Mouse (Mus musculus) heart, adult 8-10 months (tissue): ENCODE data around the gene 4930522H14Rik. TPM values are rescaled to one million over a fixed set of nuclear protein-coding genes. Genes with fewer than 3 reads are reported as not detected.

ENCODE experiments used
- DNase-seq: peaks from one replicate; pipeline ENCODE4 v3.0.0; 2022; ENCODE audit warnings: low spot score
- total RNA-seq, 4 experiments: library from RNA; stranded (reverse); gene quantifications; 2 replicates each; pipeline ENCODE4 v1.2.4; 2022

4930522H14Rik gene
- total RNA-seq: not detected

- DNase-seq: no peak
Observed at GRCm38 (mm10) chr4:109531111-109531510, at the start of gene 4930522H14Rik. 4930522H14Rik (minus strand) TSS chr4:109531297.

GRCm38 (mm10) chr4:109578356-109578755 is 47.3 kb upstream of the 4930522H14Rik start:
- DNase-seq: no peak

- DNase-seq: peak; percentile 15
Observed at GRCm38 (mm10) chr4:109576933-109577332, 45.8 kb upstream of the 4930522H14Rik start.

DNA sequence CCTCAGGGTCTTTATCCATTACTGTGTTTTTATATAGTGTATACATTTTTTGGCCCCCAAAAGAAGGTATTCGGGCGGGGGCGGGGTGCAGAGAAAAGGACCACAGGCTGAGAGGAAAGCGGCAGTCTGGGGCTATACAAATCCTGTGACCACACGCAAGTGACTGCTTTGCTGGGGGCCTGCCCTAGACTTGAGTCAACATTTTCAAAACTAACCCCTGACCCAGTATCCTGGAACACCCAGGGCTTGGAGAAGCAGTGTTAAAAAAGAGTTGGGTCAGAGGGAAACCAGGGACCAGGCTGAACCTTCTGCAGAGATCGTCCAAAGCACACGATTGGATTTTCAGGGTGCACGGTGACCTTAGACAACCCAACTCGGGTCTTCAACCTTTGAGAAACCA is 43.7 kb upstream of the 4930522H14Rik start:
- no peak for DNase-seq

DNA sequence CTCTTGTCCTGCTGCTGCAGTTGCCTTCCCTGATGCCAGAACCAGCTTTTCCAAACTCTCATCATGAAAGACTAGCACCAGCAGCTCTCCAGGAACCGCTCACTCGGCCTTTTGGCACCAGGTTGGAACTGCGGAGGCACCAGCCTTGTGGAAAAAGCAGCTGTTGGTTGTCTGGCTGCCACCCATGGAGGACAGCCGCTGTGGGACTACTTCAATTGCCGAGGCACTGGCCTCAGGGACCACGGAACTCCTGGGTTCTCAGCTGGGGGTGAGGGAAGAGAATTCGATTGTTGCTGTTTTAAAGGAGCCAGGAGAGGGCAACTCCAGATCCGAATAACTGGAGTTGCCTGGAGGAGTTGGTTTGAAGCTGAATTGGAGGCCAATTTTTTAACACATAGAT is 43.2 kb upstream of the 4930522H14Rik start:
- DNase-seq: no peak

DNA sequence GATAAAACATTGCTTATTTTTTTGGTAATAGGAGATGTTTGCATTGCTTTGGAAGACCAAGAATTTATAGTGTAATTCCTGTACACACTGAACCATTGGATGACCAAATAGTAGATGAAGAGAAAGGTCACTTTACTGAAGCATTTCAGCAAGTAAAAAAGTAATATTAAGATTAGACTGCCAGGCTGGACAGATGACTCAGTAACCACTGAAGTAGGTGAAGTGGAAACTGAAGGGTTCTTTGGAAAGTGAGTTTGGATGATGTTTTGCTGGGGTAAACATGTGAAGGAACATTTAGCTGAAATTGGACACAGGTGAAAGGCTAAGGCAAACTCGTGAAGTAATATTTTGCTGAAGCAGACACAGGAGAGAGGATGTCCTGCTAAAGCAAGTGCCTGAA is 41.5 kb upstream of the 4930522H14Rik start:
- no peak for DNase-seq

- no peak for DNase-seq
Observed at GRCm38 (mm10) chr4:109569421-109569820, 38.3 kb upstream of the 4930522H14Rik start.

DNA sequence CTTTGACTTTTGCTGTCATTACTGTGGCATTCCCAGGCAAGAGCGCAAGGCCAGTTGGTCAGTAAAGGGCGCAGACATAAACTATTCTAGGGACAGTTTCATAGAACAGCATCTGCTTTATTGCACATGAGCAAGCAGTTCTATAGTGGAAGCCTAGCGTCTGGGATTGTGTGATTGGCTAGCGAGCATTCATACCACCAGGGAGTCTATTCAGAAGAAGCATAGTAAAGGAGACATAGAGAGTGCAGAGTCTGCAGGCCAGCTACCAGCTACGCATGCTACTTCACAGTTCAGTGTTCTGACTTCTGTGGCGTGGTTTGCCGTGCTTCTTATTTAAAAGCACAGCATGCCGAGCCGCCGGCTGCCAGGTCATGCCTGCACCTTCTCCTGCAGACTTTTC is 37.9 kb upstream of the 4930522H14Rik start:
- no peak for DNase-seq

DNA sequence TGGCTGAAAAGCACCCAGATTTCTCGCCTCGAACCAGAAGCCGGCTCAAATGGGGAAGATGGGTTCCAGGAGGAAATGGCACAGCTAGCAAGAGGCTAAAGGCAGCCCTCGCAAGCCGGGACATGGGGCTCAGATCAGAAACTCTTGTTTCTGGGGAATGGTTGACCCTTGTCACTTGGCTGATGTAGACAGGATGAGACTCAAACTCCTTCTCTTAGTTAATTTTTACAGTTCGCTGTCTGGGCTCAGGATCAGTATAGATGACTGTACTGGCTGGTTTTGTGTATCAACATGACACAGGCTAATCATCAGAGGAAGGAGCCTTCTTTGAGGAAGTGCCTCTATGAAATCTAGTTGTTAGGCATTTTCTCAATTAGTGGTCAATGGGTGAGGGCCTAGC is 33.6 kb upstream of the 4930522H14Rik start:
- DNase-seq: no peak

- peak; percentile 8 for DNase-seq
Observed at GRCm38 (mm10) chr4:109550338-109551150, 19.4 kb upstream of the 4930522H14Rik start.

DNA sequence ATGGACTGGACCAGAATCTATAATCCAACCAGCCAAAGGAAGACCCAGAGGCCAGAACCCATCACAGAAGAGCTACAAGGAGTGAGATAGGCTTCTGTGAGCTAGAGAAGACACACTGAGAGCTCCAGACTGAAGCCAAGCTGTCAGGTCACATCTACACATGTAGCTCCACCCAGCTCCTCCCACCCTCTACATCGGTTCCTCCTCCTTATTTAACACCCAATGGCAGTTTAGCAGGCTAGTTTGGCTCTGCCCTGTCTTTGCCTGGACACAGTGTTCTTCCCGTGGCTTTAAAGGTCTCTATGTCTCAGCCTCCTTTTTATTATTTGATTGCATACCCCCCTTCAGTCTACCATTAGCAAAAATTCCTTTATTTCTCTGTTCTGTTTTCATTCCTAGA is 16.2 kb upstream of the 4930522H14Rik start:
- DNase-seq: no peak

GRCm38 (mm10) chr4:109546538-109546937 is 15.4 kb upstream of the 4930522H14Rik start:
- DNase-seq: peak; percentile 3

- no peak for DNase-seq
Observed at GRCm38 (mm10) chr4:109530245-109530816, 766 bp downstream of the 4930522H14Rik start.

DNA sequence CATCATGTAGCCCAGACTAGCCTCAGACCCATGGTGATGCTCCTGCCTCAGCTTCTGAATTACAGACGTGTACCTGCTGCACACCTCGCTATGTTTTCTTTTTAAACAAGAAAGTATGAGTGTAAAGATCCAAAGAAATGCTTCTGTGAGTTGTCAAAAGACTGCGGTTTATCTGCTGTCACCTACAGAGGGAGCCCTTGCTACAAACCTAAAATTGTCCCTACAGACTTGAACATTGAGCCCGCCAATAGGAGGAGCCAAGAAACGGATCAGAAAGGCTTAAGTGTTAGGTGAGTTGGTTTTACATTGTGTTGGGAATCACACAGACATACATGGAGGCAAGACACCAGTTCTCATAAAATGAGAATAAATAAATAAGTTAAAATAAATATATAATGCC is 26.2 kb downstream of the 4930522H14Rik start:
- peak; percentile 64 for DNase-seq

DNA sequence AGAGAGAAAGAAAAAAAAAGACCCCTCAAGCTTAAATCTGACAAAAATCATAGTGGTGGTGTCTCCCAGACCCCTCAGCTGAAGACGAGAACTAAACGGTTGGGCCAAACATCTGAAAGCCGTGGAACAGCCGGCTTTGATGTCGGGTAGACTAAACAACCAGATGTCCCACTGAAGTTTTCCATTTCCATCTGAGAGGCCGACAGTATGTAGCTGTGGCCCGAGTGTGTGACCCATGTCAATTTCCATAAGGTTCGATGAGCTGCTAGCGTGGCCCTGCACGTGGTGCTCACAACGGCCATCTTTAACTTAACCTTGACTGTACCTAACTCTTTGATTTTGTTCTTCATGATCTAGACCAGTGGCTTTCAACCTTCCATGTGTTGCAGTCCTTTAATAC is 32.6 kb downstream of the 4930522H14Rik start:
- DNase-seq: no peak

DNA sequence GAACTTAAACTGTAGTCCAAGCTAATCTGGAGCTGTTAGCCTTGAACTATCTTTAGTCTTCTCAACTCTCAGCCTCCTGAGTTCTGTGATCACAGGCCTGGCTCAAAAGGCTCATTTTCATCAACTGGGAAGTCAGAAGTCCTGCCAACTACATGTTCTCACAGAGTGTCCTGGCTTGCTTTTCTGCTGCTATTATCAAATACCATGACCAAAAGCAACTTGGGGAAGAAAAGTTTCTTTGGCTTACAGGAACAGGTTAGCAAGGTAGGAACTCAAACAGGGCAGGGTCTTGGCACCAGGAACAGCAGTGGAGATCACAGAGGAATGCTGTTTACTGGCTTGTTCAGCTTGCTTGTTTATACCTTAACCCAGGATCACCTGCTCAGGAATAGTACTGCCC is 37.5 kb downstream of the 4930522H14Rik start:
- peak; percentile 19 for DNase-seq

GRCm38 (mm10) chr4:109488812-109489211 is 42.3 kb downstream of the 4930522H14Rik start:
- no peak for DNase-seq

- DNase-seq: no peak
Observed at GRCm38 (mm10) chr4:109484621-109485020, 46.5 kb downstream of the 4930522H14Rik start, which contains the start of gene Rnf11. Rnf11 (minus strand) TSS chr4:109484728.

DNA sequence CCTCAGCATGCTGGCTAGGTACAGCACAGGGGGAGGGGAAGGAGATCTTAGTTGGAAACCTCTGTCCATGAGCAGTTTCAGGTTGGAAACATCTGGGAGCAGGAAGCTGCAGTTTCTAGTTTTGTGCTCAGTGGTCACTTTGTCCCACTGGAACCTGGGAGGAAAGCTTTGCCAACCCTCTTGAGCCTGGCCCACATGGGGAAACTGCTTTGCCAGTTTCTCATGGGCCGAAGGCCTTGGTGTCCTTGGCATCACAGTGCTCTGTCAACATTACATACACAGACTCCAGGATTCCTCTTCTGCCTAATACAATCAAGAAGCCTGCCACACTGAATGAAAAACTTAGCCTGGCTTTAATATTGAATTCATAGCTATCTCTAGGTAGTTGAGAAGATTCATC is 48.4 kb downstream of the 4930522H14Rik start:
- no peak for DNase-seq

- DNase-seq: no peak
Observed at GRCm38 (mm10) chr4:109481424-109481823, 49.7 kb downstream of the 4930522H14Rik start.

DNA sequence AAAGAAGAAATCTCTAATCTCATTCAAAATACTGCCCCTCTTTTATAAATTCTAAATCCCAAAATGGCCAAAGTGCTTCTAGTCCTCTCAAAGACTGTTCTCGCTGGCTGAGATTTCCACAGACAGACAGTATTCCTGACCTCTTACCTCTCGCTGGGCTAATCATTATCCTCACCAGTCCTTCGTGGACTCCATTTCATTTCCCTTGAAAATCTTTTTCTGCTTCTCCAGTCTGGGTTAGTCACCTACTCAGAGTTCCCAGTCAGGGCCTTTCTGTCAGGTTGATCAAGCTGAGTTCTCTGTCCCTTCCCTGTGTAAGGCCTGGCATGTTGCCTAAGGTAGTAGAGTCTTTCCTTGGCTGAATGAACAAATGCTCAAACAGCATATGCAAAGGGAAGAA is 53.6 kb downstream of the 4930522H14Rik start:
- DNase-seq: no peak

DNA sequence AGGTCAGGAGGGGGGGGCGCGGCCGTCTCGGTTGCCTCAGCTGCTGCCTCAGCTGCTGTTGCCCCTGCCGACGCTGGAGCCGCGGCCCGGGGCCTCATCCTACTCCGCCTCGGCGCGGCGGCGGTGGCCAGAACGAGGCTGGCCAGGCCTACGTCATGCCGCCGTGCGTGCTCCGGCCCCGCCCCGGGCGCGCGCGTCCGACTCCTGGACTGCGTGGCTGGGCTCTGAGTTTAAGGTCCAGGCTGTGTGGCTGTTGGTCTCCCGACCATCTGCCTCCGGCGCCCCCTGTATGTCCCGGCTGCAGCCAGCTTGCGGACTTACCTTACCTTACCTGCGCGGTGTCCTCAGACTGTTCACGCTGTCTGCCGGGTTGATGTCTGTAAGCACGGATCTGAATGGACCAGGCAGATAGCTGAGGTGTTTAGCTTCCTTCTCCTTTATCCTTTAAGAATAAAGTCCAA is 54.5 kb downstream of the 4930522H14Rik start:
- peak; percentile 87 for DNase-seq
